ENCODE assay signal across 8 mouse cellular contexts in the genomic region with DNA sequence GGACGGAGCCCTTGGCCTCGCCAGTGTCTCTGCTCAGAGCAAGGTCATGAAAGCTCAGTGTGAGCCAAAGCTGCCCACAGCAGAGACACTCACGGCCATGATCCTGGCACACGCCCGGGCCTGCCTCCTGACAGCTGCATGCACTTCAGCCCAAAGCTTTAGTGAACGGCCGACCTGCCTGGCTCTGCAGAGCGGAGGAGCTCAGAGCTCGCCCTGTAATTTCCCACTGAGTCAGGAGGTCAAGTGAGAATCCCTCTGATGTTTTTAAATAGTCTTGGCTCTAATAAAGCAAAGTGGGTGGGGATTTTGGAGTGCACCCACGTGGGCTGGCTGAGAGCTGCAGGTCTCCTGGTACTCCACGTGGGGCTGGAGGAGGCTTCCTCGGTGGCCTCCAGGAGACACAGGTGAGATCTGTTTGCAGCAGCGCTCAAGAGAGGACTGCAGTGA. TPM values are rescaled to one million over a fixed set of nuclear protein-coding genes. Genes with fewer than 3 reads are reported as not detected.
A peak's percentile ranks its signal among the peaks of the same experiment; 100 is the strongest.
DNase-seq lines count a peak whose midpoint lies in the region; ATAC-seq and TF ChIP-seq lines count a peak whose summit lies in the region.
"Had no signal": no experiment of that assay in that cellular context is flagged by ENCODE, and none has a peak within 500 bp of the region (broad histone marks: within the 10 kb centered on the region; RNA-seq: fewer than 3 reads in every experiment).

No protein-coding gene starts in this region.

- ATAC-seq in forebrain, embryonic 14.5 days = peak; percentile 65
- no peak for ATAC-seq in liver, postnatal 0 days

- no peak overlapping the region for H3K27ac ChIP-seq in forebrain, embryonic 14.5 days (ENCODE audit: low read depth, low read length)
- H3K27ac ChIP-seq in liver, postnatal 0 days (ENCODE audit: low read depth) = no peak overlapping the region

- TF ChIP-seq CTCF in liver, postnatal 0 days (IDR thresholded peaks at IDR 0.05; ENCODE audit: low read depth) = no peak

- intact Hi-C loops in heart, postnatal 10 days (cut with DNase I) = no loop called here

- TF ChIP-seq EP300 in liver, postnatal 0 days (IDR thresholded peaks at IDR 0.05; ENCODE audit: low read depth) = no peak

- H3K4me1 ChIP-seq in forebrain, embryonic 14.5 days (ENCODE audit: control insufficient read depth, insufficient read depth, low read length) = no peaks in the 10 kb centered on the region
- no peaks in the 10 kb centered on the region for H3K4me1 ChIP-seq in liver, postnatal 0 days (ENCODE audit: insufficient read depth)

- peak; percentile 37 for DNase-seq in 3134 (ENCODE audit: extremely low read depth, insufficient read length, low spot score)
- peak; percentile 90 for DNase-seq in Muller cell, postnatal 12 days (ENCODE audit: inconsistent ontology term)
- DNase-seq in forebrain, embryonic 14.5 days (ENCODE audit: low spot score) = peak; percentile 42
- DNase-seq in heart, postnatal 10 days = peak; percentile 78
- peak; percentile 53 for DNase-seq in lung, postnatal 10 days
- DNase-seq in testis, postnatal 14 days (ENCODE audit: low spot score) = peak; percentile 71
- no peak for DNase-seq in liver, postnatal 0 days

- H3K27me3 ChIP-seq in forebrain, embryonic 14.5 days (replicated peaks; ENCODE audit: control insufficient read depth, insufficient read depth, low read length) = no peaks in the 10 kb centered on the region
- no peaks in the 10 kb centered on the region for H3K27me3 ChIP-seq in liver, postnatal 0 days (ENCODE audit: insufficient read depth, low read length)

- no peak overlapping the region for H3K4me2 ChIP-seq in forebrain, embryonic 14.5 days (ENCODE audit: low read length)
- H3K4me2 ChIP-seq in liver, postnatal 0 days (ENCODE audit: low read depth, low read length) = no peak overlapping the region

- no peaks in the 10 kb centered on the region for H3K36me3 ChIP-seq in forebrain, embryonic 14.5 days (ENCODE audit: control insufficient read depth, insufficient read depth, low read length)
- no peaks in the 10 kb centered on the region for H3K36me3 ChIP-seq in liver, postnatal 0 days (replicated peaks; ENCODE audit: insufficient read depth, low read length)

- no peak overlapping the region for H3K9ac ChIP-seq in forebrain, embryonic 14.5 days (ENCODE audit: low read length)
- no peak overlapping the region for H3K9ac ChIP-seq in liver, postnatal 0 days (replicated peaks)

- H3K9me3 ChIP-seq in forebrain, embryonic 14.5 days (replicated peaks; ENCODE audit: control insufficient read depth, low read length) = no peaks in the 10 kb centered on the region
- no peaks in the 10 kb centered on the region for H3K9me3 ChIP-seq in liver, postnatal 0 days (ENCODE audit: low read length)

- 55% methylated on average over 13 of the region's 13 CpGs for WGBS in forebrain, embryonic 14.5 days
- 56% methylated on average over 13 of the region's 13 CpGs for WGBS in liver, postnatal 0 days (ENCODE audit: insufficient replicate concordance)

- no peak overlapping the region for H3K4me3 ChIP-seq in forebrain, embryonic 14.5 days (ENCODE audit: low read depth, low read length)
- no peak overlapping the region for H3K4me3 ChIP-seq in liver, postnatal 0 days (ENCODE audit: low read depth, low read length)

RNA-seq across cellular contexts. Expression of a gene that starts 3.3 kb away (rescaled TPM):
- not detected in 2 replicates for polyA plus RNA-seq in forebrain, embryonic 14.5 days (2014; fragmentation: Nextera tagmentation; extraction: Ambion mirVana)
- under 1 TPM in 1 of 2 experiments, not detected in 1; 0.15 TPM for total RNA-seq in heart, postnatal 10 days (2021)
- not detected in 2 replicates for polyA plus RNA-seq in liver, postnatal 0 days (2015; fragmentation: Nextera tagmentation; extraction: Ambion mirVana)
- polyA plus RNA-seq: liver, embryonic 16.5 days had no signal
